Mouse (Mus musculus) kidney, adult 2 months (tissue): ENCODE measurements around the gene D5Ertd579e.

Experiments
- CTCF ChIP-seq: fragments of 200-500 bp; conservative IDR thresholded peaks from 2 replicates; pipeline ENCODE4 v1.5.1; 2011; ENCODE audit warnings: low read depth, mild to moderate bottlenecking, control low read depth, low read length, moderate library complexity, mixed read lengths; ENCODE audit not compliant: insufficient read depth, insufficient read length
- POLR2A ChIP-seq: fragments of 200-500 bp; IDR thresholded peaks from one replicate; pipeline ENCODE4 v1.6.1; 2011; ENCODE audit warnings: low read depth, low read length, control low read depth

- TF ChIP-seq CTCF (no peak), POLR2A (no peak)
These were observed 10.0 kb upstream of the D5Ertd579e start for GRCm38 (mm10) chr5:36705792-36706191.
